Mouse (Mus musculus): ENCODE data around the gene Rpl23. TPM values are rescaled to one million over a fixed set of nuclear protein-coding genes. Genes with fewer than 3 reads are reported as not detected.
A peak's percentile ranks its signal among the peaks of the same experiment; 100 is the strongest.

The Rpl23 gene
- total and polyA plus RNA-seq, 3 experiments, result 921 to 2,072 TPM; not detected in 1

DNA sequence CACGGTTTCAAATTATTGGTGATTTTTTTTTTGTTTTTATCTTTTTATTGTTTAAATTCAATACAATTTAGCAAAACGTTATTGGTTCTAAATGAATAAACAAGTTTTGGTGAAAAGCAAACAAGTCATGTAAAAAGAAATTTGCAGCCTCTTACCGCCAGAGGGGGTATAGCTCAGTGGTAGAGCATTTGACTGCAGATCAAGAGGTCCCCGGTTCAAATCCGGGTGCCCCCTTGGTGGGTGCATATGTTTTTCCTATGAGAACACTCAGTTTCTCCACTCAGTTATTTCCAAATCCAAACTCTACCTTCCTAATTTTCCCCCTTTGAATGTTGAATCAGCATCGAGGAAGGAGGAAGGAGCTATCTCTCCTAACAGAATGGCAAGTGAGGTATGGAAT is 14.7 kb upstream of the Rpl23 start:
- Histone ChIP-seq H3K4me3 (ENCODE audit: control insufficient read depth in 1 of 2, insufficient read depth in 1 of 2, low read depth in 2 of 2, low read length in 2 of 2) (peak overlapping the region; percentile 15 to 27), H3K9ac (ENCODE audit: control insufficient read depth, low read depth, low read length, poor library complexity, severe bottlenecking) (no peak overlapping the region), H3K27ac (ENCODE audit: control insufficient read depth, low read depth, low read length) (no peak overlapping the region), H3K9me3 (replicated peaks; ENCODE audit: insufficient read depth, low read length) (no peaks in the 10 kb centered on the region), H3K4me1 (ENCODE audit: control insufficient read depth in 1 of 2, insufficient read depth in 2 of 2, low read length in 2 of 2) (peaks cover 0 to 11% of the 10 kb centered on the region in 2 experiments; a peak in 2 of 4 replicates), H3K27me3 (ENCODE audit: control insufficient read depth in 1 of 2, insufficient read depth in 2 of 2, low read length in 2 of 2) (no peaks in the 10 kb centered on the region), H3K36me3 (ENCODE audit: control insufficient read depth in 1 of 2, insufficient read depth in 2 of 2, low read length in 2 of 2) (peaks cover 0 to 7% of the 10 kb centered on the region in 2 experiments; a peak in 2 of 4 replicates), H3K79me2 (ENCODE audit: control insufficient read depth, insufficient read depth, low read length, poor library complexity) (peaks cover 13% of the 10 kb centered on the region; the same call in 1 of the 2 replicates)
- peak; percentile 89 for DNase-seq (ENCODE audit: low read depth, low spot score)
- TF ChIP-seq CTCF (IDR thresholded peaks at IDR 0.05 in 2 of 3, conservative IDR thresholded peaks at IDR 0.05 in 1 of 3; ENCODE audit: control insufficient read depth in 1 of 3, insufficient read depth in 1 of 3, low read depth in 2 of 3, low read length in 3 of 3, poor library complexity in 1 of 3, severe bottlenecking in 1 of 3), result peak in 2 of 3 experiments; percentile 6 to 16; a peak in 1 of 6 replicates
- no peak for TF ChIP-seq CHD2 (IDR thresholded peaks at IDR 0.05; ENCODE audit: low read length)
- peak; percentile 83 for TF ChIP-seq ELF1 (IDR thresholded peaks at IDR 0.05; ENCODE audit: low read depth, low read length)
- peak; percentile 100 for TF ChIP-seq TBP (IDR thresholded peaks at IDR 0.05; ENCODE audit: low read depth, low read length)
- TF ChIP-seq RAD21 (IDR thresholded peaks at IDR 0.05; ENCODE audit: low read depth, low read length), result no peak
- peak; percentile 100 for TF ChIP-seq MAFK (IDR thresholded peaks at IDR 0.05; ENCODE audit: borderline replicate concordance, low read depth, low read length)

DNA sequence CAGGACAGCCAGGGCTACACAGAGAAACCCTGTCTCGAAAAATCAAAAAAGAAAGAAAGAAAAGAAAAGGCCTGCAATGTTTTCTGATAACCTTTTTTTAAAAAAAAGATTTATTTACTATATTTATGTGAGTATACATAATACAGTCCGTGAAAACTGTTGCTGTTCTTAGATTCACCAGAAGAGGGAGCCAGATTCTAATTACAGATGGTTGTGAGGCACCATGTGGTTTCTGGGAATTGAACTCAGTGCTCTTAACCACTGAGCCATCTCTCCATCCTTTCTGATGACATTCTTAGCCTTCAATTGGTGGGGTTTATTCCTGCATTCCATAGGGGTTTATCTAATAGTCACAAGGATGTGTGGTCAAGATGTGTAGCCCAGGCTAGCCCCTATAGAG is 10.9 kb upstream of the Rpl23 start:
- H3K4me3 ChIP-seq (ENCODE audit: control insufficient read depth in 1 of 2, insufficient read depth in 1 of 2, low read depth in 2 of 2, low read length in 2 of 2), result no peak overlapping the region
- H3K36me3 ChIP-seq (ENCODE audit: control insufficient read depth in 1 of 2, insufficient read depth in 2 of 2, low read length in 2 of 2), result no peaks in the 10 kb centered on the region
- DNase-seq (ENCODE audit: low read depth, low spot score), result peak; percentile 92
- no peaks in the 10 kb centered on the region for H3K79me2 ChIP-seq (ENCODE audit: control insufficient read depth, insufficient read depth, low read length, poor library complexity)
- no peak overlapping the region for H3K27ac ChIP-seq (ENCODE audit: control insufficient read depth, low read depth, low read length)
- H3K4me1 ChIP-seq (ENCODE audit: control insufficient read depth in 1 of 2, insufficient read depth in 2 of 2, low read length in 2 of 2), result peaks cover 0 to 2% of the 10 kb centered on the region in 2 experiments; a peak in 1 of 4 replicates
- H3K9me3 ChIP-seq (replicated peaks; ENCODE audit: insufficient read depth, low read length), result no peaks in the 10 kb centered on the region
- H3K27me3 ChIP-seq (ENCODE audit: control insufficient read depth in 1 of 2, insufficient read depth in 2 of 2, low read length in 2 of 2), result no peaks in the 10 kb centered on the region; a peak in 1 of 4 replicates
- TF ChIP-seq MYC (IDR thresholded peaks at IDR 0.05; ENCODE audit: low read depth, low read length) (peak; percentile 99), TBP (IDR thresholded peaks at IDR 0.05; ENCODE audit: low read depth, low read length) (peak; percentile 42), MAFK (IDR thresholded peaks at IDR 0.05; ENCODE audit: borderline replicate concordance, low read depth, low read length) (0 out of 2 replicates have a peak, but pooled peaks have one; percentile 19), ZC3H11A (IDR thresholded peaks at IDR 0.05; ENCODE audit: low read depth, low read length) (peak; percentile 93), MAZ (IDR thresholded peaks at IDR 0.05; ENCODE audit: low read depth, low read length) (0 out of 2 replicates have a peak, but pooled peaks have one; percentile 42), ETS1 (IDR thresholded peaks at IDR 0.05; ENCODE audit: low read depth, low read length) (no peak), MAX (IDR thresholded peaks at IDR 0.05; ENCODE audit: low read length) (peak; percentile 91), BHLHE40 (IDR thresholded peaks at IDR 0.05; ENCODE audit: borderline replicate concordance, low read depth, low read length) (peak; percentile 48), JUND (IDR thresholded peaks at IDR 0.05; ENCODE audit: low read depth, low read length) (peak; percentile 35; the same call in 1 of the 2 replicates), HCFC1 (IDR thresholded peaks at IDR 0.05; ENCODE audit: low read depth, low read length) (peak; percentile 55; the same call in 1 of the 2 replicates), MXI1 (IDR thresholded peaks at IDR 0.05; ENCODE audit: low read depth, low read length) (peak; percentile 85), CHD1 (IDR thresholded peaks at IDR 0.05; ENCODE audit: low read depth, low read length) (no peak), RAD21 (IDR thresholded peaks at IDR 0.05; ENCODE audit: low read depth, low read length) (peak; percentile 92), SIN3A (IDR thresholded peaks at IDR 0.05; ENCODE audit: low read length) (peak; percentile 88), CTCF (IDR thresholded peaks at IDR 0.05 in 2 of 3, conservative IDR thresholded peaks at IDR 0.05 in 1 of 3; ENCODE audit: control insufficient read depth in 1 of 3, insufficient read depth in 1 of 3, low read depth in 2 of 3, low read length in 3 of 3, poor library complexity in 1 of 3, severe bottlenecking in 1 of 3) (peak; percentile 46 to 89 (median 76)), USF1 (IDR thresholded peaks at IDR 0.05; ENCODE audit: low read depth, low read length) (peak; percentile 70), ZNF384 (IDR thresholded peaks at IDR 0.05; ENCODE audit: low read depth, low read length) (peak; percentile 79), ZMIZ1 (IDR thresholded peaks at IDR 0.05; ENCODE audit: low read depth, low read length) (no peak), POLR2AphosphoS5 (IDR thresholded peaks at IDR 0.05; ENCODE audit: borderline replicate concordance, low read depth, low read length) (no peak), RCOR1 (IDR thresholded peaks at IDR 0.05; ENCODE audit: low read depth, low read length) (peak; percentile 59), NELFE (IDR thresholded peaks at IDR 0.05; ENCODE audit: low read depth, low read length) (0 out of 2 replicates have a peak, but pooled peaks have one; percentile 15), SMC3 (IDR thresholded peaks at IDR 0.05; ENCODE audit: low read depth, low read length) (peak; percentile 92), USF2 (IDR thresholded peaks at IDR 0.05; ENCODE audit: borderline replicate concordance in 1 of 2, insufficient read depth in 1 of 2, low read depth in 1 of 2, low read length in 2 of 2) (no peak)
- H3K9ac ChIP-seq (ENCODE audit: control insufficient read depth, low read depth, low read length, poor library complexity, severe bottlenecking), result no peak overlapping the region

Measured in MEL (cell line).